Mouse (Mus musculus) A20 (cell line): ENCODE measurements at regions not wholly inside any gene's neighbourhood (a gene's known extent, or its start where the extent isn't known, plus 50 kb on each side); places are given as distances from the start of the nearest gene placed in this dataset.

Source experiments
- DNase-seq: peaks from one replicate; pipeline ENCODE4 v3.0.0-alpha.2; 2011; ENCODE audit warnings: low read depth, low spot score

DNA sequence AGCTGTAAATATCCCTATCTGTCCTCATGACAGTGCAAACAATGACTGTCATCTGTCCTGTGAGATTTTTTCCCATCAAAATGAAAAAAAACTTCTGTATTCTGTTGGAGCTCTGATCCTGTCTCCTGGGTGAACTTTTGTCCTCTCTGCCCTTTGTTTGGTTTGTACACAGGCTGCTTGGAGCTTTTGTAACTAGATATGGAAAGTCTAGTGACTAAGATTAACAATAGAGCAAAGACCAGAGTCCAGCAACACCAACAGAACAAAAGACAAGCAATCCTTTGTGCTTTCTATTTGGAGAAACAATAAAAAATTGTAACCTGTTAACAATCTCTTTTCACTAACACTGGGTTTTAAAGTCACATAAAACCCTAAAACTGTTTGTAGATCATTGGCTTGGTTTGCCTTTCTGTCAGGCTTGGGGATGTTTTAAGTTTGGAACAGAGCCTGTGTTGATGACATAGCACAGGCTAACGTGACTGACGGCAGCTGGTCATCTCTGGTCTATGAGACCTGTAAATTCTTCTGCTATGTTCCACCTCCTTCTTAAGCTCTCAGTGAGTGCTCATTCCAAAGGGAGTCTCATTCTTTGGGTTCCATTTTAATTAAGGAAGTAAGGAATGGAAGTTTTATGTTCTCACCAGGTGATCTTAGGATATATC is 219.8 kb downstream of the Gm9733 start:
- no peak for DNase-seq

DNA sequence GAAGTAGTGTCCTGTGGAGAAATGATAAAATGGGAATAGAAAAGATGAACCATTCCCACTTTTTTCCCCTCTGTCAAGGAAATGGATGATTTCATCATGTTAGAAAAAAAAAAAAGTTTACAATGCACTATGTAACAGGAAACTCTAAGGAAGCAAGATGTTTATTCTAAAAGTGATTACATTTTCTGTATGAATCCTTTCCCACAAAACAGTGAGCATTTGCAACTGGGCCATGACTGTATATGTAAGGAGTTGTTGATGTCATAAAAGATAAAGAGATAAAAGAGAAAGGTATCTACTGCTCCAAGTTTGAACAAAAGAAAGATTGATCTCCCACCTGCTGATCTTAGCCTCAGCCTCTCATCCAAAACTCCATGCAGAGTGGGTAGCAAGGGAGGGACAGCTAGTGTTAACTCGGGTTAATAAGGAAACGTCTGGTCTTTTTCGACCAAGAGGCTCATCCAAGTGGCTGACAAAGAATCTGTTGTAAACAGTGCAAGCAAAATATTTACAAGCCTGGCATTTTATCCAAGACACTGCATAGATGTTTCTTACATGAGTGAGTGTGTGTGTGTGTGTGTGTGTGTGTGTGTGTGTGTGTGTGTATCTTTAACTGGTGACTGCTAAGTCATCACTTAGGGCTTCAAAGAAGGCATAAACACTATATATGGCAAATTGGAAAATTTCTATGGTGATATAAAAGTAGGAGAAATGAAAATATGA is 213.3 kb downstream of the Gm9733 start:
- DNase-seq, result no peak

DNA sequence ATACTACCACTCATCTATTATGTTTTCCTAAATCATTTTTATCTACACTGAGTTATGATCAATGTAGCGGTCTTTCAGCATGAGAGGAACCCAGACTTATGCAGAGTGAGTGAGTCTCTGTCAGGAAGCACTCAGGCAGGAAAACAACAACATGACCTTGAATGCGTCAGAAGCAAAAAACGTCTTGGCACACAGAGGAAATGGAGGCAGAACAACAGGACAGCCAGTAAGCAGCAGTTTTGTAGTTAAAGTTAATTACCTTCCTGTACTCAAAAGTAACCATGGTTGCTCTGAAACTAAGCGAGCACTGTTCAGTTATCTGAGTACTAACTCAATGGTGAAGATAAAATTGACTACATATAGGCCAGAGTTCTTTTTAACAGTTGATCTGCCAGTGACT is 205.4 kb downstream of the Gm9733 start:
- no peak for DNase-seq

DNA sequence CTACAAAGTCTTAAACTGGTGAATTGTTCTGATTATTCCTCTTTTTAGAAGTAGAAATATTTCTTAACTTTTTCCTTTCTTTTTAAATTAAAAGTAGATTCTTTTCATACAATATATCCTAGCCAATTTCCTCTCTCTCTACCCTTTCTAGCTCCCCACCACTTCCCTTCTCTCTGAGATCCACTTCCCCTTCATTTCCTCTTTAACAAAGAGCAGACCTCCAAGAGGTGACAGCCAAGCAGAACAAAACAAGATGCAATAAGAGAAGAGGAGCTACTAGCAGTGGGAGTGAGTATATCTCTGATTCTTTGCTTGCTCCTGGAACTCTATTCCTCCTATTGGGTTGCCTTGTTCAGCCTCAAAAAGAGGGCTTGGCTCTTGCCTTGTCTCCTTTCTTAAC is 203.7 kb downstream of the Gm9733 start:
- peak; percentile 49 for DNase-seq

DNA sequence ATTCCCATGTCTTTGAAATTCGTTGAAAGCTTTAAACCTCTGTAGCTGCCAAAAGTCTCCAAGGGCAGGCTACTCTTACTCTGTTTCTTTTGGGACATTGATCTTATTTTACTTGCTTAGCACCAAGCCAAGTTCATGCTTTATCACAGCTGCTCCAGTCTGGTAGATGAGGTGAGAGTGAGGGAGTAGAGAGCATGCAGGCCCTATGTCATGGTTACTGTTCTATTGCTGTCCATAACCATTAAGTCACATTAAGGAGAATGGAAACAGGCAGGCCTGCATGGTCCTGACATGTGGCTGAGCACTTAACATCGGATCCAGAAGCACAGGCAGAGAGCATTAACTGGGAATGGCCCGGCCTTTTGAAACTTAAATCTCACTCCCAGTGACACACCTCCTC is 203.1 kb downstream of the Gm9733 start:
- no peak for DNase-seq

DNA sequence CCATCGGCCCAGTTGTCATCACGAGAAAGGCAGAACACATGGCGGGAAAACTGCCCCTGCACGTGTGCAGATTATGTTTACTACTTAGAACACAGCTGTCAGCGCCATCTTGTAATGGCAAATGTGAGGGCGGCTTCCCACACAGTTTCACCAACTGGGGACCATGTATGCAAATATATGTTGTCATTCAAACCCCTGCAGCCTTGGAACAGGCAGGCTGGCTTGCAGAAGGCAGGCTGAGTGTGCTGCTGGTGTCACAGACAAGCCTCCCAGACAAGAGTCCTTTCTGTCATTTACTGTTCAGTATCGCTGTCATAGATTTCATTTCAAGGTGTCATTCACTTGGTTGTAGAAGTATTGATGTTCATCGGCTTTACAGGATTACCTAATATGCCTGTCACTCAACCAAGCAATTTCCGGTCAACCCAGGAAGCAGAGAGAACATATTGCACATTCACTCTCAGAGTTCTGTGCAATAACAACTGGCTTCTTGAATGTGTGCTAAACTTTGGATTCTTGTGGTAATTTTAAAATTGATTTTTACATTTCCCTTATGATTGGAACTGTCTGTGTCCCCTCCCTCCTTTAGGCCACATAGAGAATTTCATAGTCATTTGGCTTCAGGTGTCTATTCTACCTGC is 202.3 kb downstream of the Gm9733 start:
- peak; percentile 27 for DNase-seq

DNA sequence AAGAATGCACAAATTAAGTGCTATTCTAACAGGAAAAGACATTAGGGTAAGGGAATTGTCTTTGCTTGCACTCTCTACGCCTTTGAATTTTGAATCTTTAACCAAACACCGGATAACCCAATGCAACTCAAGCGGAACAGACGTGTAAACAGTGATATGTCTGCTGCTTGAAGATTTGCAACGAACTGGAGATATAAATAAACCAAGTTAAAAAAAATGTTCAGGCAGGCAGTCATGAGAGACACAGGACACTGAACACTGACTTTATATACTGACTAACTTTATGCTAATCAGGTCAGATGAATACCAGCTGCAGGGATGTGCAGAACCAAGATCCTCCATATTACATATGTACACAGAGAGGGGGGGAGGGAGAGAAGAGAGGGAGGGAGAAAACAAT is 200.0 kb downstream of the Gm9733 start:
- DNase-seq, result peak; percentile 77

DNA sequence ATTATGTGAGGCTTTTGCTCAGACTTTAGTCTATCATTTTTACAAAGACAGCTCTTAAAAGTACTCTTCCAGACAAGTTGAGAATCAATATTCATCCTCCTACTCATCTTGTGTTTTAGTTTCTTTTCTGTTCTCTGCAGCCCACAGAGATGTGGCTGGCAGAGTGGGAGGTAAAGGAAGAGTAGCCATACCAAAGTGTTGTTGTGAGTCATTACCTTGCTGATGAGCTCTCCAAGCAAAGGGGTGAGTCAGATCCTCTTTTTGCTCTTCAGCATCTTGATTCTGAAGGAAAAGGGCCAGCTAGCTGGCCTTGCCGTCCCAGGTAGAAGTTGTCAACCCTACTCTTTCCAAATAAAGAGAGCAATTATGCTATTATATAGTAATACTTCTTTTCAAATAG is 192.6 kb downstream of the Gm9733 start:
- DNase-seq, result no peak

DNA sequence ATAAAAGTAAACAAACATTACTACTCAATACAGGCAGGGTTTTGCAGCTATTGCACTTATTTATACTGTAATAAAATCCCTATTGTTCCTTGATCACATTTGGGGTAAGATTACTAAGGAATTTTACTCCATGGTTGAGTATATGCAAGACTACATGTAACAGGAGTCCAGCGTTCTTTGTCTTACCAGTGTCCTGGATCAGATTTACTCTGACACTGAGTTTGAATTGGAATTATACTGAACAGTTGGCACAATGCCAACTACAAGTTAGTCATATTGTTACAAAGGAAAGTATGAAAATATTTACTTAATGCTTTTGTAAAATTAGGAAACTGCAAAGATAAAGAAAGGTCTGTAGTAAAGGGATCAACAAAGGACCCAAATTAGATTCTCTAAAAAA is 178.4 kb downstream of the Gm9733 start:
- DNase-seq, result no peak

DNA sequence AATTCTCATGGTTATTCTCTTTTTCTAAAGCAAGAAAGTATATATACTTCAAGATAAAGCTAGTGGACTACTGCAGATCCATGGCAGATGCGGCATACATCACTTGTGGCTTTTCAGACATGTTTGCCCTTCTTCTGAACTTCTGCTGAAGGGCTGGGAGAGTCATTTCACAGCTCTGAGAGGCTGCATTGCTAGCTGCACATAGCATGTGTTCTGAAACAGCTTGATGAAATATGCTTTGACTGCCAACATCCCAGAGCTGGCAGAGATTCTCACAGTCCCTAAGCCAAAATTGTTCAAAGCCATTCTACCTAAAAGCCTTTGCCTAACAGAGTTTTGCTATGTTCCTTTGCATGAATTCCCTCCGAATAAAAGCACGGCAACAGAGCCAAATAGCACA is 177.9 kb downstream of the Gm9733 start:
- DNase-seq, result no peak

DNA sequence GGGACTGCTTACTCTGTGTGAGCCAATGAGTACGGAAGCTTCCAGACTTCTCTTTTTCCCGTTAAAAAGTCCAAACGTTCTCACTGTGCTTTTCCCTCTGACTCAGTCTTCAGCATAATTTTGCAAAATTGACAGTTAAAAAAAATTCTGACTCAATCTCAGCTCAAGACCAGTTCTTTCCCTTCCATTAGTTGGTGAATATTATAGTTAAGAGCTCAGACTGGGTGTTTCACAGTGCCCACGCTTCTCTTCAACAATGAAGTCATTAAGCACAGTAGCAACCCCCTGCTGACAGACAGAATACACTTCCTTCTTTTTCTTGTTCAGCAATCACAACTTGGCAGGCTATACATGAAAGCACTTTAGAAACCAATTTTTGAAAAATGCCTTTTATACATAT is 175.4 kb downstream of the Gm9733 start:
- DNase-seq, result no peak

DNA sequence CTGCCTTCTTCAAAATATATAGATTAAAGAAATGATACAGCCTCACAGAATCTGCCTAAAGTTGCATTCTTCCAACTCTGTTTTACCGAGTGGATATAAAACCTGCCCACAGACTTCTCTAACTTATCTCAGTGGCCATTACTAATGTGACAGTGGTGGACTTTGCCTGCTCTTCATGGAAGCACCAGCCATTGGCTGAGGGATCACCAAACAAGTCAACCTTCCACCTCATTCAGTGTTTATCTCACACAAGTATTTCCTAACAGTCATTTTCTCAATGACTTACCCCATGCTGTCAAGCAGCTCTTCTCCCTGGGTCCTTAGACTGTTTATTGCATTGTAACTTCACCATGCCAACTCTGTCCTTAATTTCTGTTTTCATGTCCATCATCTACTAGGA is 174.3 kb downstream of the Gm9733 start:
- DNase-seq, result no peak

DNA sequence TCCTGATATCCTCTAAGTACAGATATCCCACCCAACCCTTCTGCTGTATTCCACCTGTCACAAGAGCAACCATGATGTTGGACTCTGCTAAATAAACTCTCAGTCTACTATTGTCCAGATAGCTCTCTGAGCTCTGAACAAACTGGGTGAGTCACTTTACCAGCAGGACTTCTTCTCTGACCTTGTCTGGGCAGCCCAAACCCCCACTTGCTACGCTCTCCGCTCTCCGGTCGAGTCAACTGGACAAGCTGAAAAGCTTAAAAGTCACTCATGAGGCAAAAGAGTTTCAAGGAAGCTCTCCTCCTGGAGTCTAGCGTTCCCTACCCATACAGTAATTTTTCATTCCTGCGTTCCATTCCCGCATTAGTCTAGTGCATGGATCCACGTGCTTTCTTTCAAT is 173.2 kb downstream of the Gm9733 start:
- no peak for DNase-seq

DNA sequence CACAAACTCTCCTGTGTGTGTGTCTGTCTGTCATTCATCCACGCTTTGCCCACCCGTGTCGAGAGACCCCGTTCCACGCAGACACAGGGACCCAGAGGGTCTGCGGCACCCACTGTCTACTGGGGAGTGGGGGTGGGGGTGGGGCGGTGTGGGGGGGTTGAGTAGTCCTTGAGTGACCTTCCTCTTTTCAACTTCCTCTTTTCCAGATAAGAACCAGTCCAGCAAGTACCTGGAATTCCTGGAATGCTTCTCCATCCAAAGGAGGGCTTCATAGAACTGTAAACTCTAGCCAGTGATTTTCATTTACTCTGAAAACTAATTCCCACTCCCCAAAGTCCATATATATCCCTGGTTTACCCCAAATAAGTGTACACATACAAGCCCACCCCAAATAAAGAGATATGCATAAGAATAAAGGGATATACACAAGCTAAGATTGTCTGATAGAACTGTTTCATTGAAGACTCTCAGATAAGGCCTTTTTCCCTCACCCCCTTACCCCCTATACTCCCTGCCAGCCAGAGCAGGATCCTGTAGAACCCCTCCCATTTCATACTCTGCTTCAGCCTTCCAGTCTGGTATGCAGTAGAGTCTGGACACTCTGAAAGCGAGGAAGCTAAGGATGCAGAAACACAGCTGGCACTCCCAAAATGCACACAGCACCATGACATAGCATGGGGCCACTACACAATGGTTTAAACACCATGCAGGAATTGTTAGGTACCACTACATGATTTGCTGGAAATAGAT is 172.0 kb downstream of the Gm9733 start:
- DNase-seq, result no peak

DNA sequence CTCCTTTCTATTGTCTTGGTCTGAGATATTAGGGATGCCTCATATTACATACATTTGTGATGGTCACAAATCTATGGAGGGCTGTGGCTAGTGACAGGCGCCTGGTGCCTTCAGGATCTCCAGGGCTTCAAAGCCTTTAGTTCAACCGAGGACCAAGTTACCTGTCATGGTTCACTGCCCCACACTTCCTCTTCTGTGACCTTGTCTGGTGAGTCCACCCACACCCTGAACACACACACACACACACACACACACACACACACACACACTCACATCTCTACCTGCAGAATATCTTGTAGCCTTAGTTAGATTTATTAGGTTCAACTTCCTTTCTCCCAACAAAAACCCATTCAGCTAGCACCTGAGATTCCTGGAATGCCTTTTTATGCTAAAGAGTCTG is 156.3 kb downstream of the Gm9733 start:
- DNase-seq, result peak; percentile 75

DNA sequence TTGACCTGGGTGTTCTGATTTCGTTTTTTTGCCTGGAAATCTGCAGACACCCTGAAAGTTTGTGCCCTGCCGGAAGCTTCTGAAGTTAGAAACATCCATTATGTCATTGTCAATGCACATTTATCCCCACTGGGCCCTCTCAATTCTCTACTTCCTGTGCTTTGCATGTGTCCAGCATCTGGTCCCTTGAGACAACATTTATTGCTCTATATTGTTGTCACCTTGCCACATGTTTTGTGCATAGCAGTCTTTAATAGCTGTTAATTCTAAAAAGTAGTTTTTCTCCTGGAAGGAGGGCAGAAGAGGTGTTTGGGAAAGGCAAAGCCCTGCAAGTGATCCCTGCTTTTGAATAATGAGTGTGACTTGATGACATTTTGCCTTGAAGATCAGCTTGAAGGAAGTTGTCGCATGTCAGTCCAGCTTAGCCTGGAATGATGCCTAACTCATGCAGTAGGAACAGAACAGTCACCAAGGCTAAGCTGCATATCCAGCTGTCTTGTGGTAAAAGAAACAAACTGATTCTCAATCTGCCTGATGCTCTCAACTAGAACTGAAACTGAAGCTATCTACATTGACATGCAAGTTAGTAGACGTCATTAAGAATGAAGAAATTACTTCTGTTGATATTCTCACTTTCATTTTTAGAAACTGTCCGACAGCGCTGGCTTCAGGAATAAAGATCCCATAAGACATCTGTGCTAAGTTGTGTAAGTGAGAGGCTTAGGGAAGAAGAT is 152.9 kb downstream of the Gm9733 start:
- peak; percentile 65 for DNase-seq

DNA sequence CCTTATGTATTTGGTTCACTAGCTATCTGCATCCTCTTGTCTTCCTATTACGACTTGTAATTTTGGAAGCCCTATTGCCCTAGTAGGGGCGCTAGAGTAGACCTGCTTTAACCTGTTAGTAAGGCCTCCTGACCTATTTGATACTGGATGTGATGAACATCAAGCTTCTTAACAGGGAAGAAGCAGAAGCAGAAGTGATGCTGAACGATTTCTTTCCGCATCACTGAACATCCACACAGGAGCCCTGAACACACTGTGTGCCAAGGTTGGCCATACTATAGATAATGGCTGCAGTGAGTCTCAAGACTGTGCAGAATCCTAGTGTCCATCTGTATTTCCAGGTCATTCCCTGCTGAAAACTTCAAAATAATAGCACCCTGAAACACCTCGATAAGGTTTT is 151.0 kb downstream of the Gm9733 start:
- peak; percentile 67 for DNase-seq

DNA sequence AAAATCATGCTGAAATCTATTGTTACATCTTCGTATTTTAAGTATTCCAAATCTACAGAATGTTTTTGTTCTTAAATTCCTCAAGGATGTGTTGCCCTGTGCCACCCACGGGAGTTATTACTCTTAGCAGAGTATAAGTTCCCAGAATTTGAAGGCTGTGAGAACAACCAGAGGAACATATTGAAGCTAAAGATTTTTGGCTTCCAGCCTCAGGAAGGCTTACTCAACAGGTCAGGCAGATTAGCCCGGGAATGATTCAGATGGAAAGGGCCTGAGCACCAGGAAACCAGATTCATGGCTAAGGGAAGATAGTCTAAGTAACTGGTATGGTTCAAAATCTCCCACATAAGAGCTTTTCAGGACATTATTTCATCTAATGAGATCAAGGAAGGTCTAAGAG is 145.4 kb downstream of the Gm9733 start:
- no peak for DNase-seq

DNA sequence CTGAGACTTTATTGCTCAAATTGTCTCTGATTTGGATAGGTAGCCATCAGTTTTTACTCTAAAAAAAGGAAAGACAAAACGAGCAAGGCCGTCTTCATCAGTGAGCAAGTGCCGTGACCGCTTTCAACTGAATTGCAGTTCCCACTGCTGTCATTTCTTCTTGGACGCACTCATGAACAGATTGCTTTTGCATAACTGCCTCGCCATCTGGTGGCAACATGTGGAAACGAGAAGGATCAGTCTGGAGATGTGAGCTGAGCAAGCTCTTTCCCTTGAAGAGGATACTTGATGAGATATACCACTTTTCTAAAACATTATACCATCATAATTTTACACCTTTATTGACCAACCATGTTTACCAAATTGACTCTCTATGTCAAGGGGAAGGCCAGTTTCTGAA is 137.7 kb downstream of the Gm9733 start:
- peak; percentile 88 for DNase-seq

DNA sequence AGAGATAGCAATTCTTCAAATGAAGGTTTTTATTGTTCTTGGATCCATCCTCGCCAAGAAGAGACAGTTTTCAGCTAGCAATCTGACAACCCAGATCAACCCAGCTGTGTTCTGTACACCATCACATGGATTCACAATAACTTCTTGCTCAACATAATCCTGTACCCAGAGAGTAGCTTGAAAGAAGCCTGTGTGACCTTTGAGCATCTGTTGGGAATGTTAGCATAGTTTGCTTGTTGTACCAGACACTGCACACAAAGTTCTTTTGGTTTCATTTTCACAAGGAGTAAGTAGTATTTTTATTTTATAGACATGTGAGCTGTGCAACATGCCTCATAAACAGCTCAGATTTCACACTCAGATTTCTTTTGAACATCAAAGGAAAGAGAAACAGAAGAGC is 136.0 kb downstream of the Gm9733 start:
- DNase-seq, result peak; percentile 69

DNA sequence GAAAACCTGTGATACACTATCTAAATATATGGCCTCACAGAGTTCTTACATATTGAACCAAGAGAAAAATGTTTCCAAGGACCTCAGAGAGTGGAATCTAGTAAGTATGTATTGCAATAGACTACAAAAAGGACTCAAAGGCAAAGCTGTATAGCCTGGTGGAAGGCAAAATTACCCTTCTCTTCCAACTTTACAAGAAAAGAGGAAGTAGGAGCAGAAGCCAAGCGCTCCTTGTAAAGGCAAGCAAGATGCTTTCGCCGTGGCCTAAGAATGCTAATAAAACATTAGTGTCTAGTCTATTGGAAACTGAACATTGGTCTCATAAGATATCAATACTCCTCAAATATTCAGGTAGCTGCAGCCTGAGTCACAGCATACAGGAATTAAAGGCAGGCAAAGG is 134.0 kb downstream of the Gm9733 start:
- peak; percentile 76 for DNase-seq

DNA sequence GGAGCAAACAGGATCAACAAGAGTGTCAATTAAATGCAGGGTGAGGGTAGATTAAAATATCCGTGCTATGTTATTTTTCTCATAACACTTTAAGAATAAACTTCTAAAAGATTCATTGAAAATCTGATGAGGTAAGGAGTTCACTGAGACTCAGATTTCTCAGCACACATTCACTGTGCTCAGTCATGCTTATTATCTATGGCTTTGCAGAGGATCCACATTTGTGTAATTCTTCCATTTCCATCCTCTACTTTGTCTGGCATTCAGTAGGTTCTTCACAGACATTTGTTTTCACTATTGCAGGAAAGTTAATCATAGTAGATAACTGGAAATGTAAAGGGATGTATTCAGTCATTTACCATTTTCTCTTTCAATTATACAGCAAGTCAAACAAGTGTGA is 131.8 kb downstream of the Gm9733 start:
- no peak for DNase-seq
